Mouse (Mus musculus) kidney, adult 18-20 months (tissue): ENCODE data around the gene Nprl3.
"Not testable (repeated sequence)": the region's sequence is repeated elsewhere in the genome, so short reads cannot be mapped to it uniquely, and the experiment has no call there.

Source experiments
- DNase-seq: peaks from one replicate; pipeline ENCODE4 v3.0.0; 2021

Nprl3 gene

DNA sequence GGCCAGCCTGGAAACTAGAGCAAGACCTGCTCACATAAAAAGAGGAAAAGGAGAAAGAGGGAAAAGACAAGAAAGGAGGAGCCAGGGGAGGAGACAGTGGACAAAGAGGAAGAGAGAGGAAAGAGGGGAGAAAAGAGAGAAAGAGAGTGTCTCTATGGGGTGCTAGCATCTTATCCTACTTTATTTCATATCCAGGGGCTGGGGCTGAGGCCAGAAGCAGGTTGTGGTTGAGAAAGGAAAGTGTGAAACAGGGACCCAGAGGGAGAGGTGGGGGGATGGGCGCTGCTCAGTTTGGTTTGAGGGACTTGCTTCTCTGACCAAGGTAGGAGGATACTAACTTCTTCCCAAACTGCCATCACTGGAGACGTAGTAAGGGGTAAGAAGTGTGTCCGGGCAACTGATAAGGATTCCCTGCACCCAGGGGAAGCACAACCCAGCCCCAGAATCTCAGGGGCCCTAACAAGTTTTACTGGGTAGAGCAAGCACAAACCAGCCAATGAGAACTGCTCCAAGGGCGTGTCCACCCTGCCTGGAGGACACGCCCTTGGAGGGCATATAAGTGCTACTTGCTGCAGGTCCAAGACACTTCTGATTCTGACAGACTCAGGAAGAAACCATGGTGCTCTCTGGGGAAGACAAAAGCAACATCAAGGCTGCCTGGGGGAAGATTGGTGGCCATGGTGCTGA is 15.7 kb upstream of the Nprl3 start, which contains the start of gene Hba-a1:
Hba-a1 (plus strand) TSS at position 421 of the 687 bp plus-strand sequence.
- DNase-seq: not testable (repeated sequence)

DNA sequence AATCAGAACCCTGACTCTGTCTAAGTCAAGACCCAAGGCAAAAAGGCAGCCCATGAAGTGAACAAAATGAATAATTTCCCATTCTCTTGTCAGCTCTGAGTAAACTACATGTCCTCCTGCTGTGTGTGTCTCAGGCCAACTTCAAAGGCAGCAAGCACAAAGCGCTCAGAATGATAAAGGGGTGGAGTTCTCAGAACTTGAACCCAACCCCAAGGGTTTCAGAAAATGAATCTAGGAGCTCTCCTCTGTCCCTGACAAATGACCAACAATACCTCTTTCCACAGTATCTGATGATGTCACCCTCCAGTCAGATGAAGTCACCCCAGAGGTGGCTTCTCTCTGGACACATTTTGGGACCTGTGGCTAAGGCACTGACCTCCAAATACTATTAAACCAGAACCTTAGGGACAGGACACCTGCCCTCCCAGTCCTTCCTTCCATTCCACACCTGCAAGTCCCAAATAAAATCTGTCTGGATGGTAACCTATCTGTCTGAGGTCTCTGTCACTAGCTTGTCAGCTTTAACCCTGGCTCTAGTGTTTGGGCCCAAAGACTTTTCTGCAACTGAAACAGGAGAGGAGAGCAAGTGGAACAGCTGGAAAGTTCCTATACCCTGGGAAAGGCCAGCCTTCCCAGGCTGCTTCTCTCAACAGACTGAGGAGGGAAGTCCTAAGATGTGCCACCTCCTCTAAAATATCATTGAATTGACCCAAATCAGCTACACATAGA is 14.1 kb upstream of the Nprl3 start:
- DNase-seq: no peak

DNA sequence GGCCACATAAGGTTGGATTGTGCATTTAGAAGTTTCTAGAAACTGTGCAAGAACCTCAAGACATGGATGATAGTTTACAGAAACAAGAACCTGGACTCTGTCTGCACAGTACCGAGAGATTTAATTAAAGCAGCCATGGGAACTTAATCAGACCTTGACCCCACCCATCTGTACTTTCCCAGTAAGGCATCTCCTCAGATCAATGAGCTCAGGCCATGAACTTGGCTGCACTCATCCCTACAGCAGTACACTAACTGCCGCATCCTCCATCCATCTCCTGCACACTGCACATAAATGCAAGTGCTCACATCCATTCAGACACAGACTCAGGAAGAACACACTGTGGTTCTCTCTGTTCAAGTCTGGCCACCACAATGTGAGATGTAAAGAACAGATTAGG is 13.1 kb upstream of the Nprl3 start:
- DNase-seq: no peak

DNA sequence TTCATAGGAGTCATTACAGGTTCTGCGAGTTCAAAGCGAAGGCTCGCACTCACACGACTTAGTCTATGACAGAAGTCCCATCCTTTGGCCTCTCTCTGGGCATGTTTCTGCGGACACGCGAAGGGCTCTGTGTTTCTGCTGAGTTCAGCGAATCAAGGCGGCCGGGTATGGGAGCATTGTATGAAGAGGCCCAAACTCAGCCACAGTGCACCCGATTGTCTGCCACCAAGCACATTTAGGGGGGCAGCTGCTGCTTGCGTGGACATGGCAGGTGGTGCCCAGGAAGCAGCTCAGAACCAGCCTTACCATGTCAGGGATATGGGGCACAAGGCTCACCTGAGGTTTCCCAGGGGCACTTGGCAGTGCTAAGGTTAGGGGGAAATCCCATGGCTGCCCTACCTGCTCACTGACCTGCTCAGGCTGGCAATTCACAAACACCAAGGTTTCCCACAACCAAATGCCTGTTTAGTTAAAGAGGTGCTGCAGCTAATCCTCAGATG is 11.0 kb upstream of the Nprl3 start:
- no peak for DNase-seq

DNA sequence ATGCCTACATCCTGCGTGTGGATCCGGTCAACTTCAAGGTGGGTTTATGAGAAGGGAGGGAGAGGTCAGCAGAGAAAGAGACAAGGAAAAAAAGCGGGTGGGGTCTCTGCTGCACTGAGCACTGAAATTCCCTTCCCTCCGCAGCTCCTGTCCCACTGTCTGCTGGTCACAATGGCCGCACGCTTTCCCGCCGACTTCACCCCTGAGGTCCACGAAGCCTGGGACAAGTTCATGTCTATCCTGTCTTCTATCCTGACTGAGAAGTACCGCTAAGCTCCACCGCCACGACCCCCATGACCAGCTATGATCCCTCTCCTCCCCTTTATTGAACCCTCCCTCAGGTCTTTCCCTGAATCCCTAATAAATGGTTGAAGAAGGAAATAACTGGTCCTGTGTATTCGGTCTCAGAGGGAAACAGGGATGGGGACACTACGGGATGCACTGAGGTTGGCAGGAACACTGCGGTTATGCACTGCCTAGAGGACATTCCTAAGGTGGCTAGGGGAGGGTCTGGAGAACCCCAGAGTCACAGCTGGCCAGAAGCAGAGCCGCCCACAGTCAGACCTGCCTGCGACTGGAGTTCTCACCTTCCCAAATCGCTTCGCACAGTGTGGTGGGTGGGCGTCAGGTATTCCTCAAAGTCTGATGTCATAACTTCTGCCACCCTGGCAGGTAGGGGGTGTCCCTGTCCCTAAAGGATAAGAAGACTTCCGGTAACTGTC is 10.4 kb upstream of the Nprl3 start:
- DNase-seq: no peak

DNA sequence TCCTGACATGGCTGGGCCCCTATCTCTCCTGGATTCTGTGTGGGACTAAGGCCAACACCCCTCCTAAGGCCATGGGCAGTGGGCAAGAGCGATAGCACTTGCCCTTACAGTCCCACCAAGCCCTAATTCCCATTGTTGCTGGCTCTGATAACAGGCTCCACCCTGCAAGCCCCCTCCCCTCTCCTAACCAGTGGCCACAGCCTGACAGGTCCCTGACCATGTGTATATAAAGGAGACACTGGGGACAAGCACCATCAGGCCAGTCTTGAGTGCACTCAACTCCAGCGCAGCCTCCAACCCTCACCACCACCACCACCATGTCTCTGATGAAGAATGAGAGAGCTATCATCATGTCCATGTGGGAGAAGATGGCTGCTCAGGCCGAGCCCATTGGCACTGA is 8.8 kb upstream of the Nprl3 start, which contains the start of gene Hba-x:
Hba-x (plus strand) TSS at position 54 of the 400 bp plus-strand sequence.
- DNase-seq: no peak

DNA sequence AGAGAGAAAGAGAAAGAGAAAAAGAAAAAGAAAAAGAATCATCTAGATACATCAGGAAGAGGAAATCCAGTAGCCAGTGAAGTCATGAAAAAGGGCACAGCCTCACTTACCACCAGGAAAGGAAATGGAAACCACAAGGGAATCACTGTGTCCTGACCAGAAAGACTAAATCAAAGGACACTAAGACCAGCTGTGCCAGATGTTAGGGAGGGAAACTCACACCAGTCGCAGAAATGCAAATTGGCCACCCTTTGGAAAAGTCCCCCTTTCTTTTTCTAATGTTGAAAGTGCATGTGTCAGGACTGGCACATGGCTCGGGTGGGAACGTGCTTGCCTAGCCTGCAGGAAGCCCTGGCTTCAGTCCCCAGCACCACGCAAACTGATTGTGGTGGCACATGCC is 3.7 kb upstream of the Nprl3 start:
- DNase-seq: no peak

DNA sequence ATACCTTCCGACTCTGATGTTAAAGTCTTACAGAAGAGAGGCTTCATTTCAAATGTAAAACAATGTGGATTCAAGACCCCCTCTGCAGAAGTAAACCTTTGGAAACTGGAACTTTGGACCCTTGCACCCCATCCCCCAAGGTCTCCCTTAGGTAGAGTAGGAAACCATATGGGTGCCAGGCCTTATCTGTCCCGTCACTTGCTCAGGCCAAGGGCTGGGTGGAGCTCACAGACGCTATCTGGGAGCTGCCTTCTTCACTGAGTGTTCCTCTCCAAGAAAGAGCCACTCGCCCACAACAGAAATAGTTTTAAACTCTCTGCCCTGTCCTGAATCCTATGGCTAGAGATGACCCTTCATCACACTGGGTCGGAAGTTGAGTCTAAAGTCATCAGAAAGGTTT is 1.4 kb upstream of the Nprl3 start:
- no peak for DNase-seq

DNA sequence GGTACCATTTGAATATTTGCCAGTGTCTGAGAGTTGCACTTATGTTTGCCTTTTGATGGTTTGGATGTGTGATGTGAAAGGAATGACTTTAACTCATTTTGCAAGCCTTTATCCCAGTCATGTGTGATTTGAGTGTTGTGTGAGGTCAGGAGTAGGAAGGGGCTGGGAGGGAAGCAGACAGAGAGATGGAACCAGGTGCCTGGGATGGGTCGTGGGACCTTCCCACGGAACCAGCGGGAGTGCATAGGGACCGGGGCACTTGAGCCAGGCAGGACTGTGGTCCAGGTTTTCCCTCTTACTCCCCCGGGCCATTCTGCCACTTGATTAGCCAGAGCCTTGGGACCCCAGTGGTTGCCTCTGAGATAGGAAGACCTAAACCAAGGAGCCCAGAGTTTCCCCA is 457 bp upstream of the Nprl3 start:
- DNase-seq: no peak

DNA sequence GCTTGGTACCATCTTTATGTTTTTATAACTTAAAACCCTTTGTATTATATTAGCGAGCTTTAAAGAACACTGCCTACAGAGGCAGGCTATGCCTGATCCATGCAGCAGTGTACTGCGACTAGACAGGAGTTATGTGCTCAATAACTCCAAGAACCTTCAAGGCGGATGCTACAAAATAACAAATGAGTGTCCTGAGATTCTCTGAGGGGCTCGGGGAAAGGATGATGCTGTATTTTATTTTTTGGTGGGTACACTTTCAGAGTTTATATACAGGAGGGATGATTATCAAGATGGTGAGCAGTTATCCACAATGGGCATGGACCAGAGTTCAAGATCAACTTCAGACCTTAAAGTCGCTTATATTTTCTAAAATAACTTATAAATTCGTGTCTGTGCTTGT is 731 bp downstream of the Nprl3 start:
- DNase-seq: no peak

DNA sequence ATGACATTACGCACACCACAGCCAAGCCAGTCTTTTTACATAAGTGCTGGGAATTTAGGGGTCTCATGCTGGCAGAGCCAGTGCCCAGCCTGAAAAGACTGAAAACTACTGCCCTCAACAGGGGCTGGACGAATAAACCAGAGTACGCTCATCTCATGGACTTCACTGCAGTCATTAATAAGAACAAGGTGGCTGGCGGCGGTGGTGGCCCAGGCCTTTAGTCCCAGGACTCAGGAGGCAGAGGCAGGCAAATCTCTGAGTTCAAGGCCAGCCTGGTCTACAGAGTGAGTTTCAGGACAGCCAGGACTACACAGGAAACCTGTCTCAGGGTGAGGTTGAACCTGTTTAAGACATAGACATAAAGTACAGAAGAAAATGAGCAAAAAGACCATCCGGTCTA is 1.3 kb downstream of the Nprl3 start:
- no peak for DNase-seq

DNA sequence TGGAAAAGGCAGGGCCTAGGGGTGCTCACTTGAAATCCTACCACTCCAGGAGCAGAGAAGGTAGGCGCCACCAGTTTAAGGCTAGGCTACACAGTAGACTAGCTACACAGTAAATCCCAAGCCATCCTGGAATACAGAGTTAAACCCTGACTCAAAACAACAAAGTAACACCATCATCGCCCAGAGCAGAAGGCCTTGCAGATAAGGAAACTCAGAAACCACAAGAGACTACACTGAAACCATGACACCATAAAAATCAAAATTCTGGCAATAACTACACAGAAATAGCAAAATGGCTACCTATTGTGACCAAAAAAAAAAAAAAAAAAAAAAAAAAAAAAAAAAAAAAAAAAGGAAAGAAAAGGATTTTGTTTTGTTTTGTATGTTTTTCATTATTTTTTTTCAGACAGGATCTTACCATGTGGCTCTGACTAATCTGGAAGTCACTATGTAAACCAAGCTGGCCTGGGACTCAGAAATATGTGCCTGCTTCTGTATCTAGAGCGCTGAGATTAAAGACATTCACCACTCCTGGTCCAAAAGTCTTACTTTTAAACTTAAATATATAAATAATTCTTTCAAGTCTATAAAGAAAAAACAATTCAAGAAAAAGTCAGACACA is 2.3 kb downstream of the Nprl3 start:
- DNase-seq: no peak

DNA sequence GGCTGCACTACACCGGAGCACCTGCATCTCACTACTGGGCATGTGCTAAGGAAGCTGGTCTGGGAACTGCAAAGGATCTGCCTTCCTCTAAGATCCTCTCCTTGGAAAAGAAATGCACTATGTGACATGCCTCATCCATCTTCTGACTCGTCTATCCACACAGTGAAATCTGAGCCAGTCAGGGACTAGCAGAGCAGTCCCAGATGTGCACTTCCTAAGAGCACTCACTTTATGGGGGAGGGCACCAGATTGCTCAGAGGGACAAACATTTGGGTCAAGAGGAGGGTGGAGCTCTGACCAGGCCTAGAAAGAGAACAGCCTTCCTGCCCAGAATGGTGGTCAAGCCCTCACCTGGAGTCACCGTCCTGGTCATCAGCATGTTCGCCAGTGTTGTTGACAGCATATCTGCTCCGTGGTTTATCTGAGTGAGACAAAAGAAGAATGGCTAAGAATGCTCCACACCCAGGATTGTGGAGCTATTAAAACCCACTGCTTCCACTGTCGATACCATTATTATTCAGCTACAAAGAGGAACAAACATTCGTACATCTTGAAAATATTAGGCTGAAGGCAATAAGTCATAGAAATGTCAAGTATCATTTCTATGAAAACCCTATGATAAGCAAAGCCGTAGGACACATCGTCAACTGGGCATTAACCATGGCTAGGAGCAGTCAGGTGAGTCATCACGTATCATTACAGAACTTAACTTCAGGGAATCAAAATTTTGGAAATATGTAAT is 4.7 kb downstream of the Nprl3 start:
- DNase-seq: no peak

DNA sequence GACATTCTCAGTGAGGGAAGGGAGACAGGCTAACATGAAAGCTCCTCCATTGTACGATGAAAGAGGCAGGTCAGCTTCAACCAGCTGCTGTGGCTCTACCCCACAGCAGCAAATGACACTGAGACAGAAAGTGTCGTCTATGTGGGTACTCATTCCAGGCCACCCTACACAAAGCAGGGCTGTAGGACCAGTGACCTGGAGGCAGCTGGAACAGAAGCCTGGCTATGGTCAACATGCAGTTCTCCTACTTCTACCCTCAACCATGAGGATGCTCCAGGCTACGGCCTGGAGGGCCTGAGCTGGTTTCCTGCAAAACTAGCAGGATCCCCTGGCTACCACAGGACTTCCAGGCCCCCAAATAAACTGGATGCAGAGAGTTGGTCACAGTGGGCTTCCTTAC is 10.9 kb downstream of the Nprl3 start:
- no peak for DNase-seq

DNA sequence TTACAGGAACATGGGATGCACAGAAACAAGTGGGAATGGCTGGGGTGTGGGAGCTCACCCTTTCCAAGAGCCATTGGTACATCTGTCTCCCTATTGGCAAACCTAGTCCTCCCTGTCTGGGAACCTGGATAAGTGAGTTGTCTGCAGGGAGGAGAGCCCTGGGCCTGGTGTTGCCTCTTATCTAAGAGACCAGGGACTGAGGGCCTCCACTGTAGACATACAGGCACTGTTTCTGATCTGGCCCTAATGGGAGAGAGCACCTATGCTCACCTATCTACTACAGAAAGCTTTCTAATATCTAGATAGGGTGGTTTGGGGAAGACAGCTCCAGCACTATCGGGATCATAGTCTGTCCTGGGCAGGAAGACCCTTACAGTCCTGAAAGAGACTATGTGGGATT is 11.4 kb downstream of the Nprl3 start:
- DNase-seq: no peak

DNA sequence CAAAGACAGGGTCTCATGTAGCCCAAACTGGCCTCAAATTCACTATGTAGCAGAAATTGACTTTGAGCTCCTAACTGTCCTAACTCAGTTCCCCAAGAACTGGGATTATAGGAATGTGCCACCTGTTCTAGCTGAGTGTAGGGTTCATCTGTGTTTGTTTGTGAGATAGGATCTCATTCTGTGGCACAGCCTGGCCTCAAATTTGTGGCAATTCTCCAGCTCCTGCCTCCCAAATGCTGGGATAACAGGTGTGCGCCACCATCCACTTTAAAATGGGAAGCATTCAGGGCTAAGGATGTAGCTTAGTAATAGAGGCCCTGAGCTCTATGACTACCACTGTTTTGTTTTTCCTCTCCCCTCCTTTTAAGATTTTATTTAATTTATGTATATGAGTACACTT is 14.4 kb downstream of the Nprl3 start:
- no peak for DNase-seq

DNA sequence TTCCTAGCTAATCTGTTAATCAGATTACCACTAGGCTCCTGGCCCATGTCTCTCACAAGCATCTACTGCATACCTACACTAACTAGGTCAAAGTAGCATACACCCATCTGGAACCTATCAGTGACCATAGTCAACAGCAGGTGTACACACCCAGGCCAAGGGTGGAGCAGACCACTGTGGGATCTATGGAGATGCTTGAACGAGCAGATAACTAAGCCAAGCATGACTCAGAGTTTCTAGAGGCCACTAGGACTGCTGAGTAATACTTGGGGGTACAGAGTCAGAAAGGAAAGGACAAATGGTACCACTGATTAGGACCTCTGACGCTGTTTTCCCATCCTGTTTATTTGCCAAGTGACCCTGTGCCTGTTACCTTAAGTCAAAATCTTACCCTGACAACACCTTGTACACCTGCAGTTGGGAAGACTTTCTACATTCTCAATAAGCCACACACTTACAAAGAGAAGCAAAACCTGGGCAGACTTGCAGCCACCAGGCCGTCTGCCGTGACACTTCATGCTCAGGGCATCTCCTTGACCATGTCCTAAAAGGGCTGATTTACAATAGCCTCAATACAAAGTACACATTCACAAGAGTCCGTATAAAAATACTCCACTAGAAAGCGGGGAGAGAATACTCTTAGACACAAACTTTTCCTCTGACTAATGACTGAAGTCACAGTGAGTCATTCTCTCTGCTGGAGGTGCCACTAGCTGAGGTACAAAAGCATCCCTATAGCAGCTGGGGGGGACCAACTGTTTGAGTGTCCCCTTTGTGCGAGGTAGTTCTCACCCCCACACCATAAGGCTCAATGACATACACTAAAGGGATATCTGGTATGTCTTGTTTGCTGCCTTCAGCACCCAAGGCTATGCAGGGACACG is 16.4 kb downstream of the Nprl3 start:
- DNase-seq: no peak

DNA sequence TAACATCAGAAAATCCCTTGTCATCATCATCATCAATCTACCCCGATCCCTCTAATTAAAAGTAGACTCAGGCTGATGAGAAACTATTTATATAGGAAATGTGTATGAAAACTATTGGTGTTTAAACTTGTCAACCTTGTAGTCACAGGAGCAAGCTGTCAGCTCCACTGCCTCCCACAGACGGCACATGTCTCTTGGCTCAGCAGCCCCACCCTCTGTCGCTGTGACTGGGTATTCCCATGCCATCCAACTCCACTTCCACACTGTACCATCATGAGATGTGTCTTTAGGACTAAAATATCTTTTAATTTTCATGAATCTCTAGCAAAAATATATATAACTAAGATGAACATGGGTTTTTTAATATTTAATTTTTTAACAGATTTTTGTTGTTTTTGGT is 19.2 kb downstream of the Nprl3 start:
- DNase-seq: no peak

DNA sequence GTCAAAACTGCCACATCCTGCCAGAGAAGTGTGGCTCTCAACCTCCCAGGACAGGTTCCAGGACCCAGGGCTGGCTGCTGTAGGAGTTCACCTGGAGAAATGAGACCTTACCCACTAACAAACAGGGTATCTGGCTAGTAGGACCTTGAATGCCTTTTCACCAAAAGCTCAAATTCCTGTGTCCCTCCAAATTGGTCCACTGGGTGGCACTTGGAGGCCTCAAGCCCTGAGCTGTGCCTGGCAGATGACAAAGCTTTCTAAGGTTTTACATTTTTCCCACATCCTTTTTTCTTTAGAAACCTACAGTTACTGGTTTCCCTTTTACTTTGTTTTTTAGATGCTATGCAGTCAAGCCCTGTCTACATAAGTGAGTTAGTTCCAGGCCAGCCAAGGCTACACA is 20.4 kb downstream of the Nprl3 start:
- DNase-seq: no peak

DNA sequence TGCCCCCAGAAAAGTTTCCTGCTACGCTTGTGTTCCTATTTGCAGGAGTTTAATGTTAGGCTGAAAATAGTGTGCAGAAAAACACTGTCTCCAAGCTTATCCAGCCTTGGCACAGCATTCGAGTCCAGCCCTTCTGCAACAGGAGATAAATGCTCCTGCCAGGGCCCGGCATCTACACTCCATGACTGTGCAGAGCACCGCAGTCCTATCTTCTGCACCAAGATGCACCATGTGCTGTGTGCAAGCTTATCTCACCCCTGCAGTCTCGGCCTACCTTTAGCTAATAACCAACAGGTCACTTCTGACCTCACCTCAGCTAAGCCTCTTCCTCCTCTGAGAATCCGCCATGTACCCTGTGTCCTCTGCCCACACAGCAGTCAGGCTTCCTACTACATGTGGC is 21.9 kb downstream of the Nprl3 start:
- no peak for DNase-seq

DNA sequence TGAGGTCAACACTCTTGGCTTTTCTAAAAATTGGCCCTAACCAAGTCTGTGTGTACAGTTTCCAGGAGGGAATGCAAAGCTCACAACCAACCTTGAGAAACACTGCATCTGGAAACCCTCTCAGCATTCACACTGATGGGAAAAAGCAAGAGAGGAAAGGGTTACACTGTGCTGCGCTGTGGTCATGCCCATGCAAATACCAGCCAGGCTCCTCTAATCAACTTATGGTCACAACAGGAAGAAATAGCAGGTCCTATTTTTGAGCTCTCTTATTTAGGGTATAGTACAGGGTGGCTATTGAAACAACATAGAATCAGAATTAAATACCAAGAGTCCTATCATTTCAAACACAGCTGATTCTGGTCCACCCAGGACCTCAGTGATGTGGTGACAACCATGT is 22.9 kb downstream of the Nprl3 start:
- no peak for DNase-seq

DNA sequence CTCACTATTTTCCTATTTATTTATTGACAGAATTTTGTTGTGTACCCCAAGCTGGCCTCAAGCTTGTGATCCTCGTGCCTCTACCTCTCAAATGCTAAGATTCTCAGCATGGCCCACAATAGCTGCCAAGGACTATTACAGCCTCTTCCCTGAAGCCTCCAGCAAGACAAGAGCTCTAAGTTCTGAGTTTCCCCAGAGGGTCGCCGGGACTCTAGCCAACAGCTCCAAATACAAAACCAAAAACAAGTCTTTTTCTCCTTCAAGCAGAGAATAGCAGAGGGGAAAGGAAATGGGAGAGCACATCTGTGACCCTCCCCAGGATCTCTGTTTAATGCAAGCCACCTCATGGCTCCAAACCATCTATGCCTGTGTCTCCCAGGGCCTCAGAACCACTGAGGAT is 23.4 kb downstream of the Nprl3 start:
- DNase-seq: no peak
